Mouse (Mus musculus) forebrain, embryonic 14.5 days (tissue): Measurements from ENCODE around the gene Sntg2. TPM values are rescaled to one million over a fixed set of nuclear protein-coding genes. Genes with fewer than 3 reads are reported as not detected.
A peak's percentile ranks its signal among the peaks of the same experiment; 100 is the strongest.

Experiments used
- ATAC-seq: fragments of 200-750 bp; cut with Nextera tagmentation; 2 replicates; pipeline ENCODE4 v1.8.0; 2017; ENCODE audit warnings: mild to moderate bottlenecking, moderate library complexity
- DNase-seq: peaks from one replicate; pipeline ENCODE4 v3.0.0-alpha.2; 2015; ENCODE audit warnings: low spot score
- H3K27ac ChIP-seq: fragments of 300-500 bp; sonication (generic); 2 replicates; pipeline ENCODE4 v1.5.1; 2014; ENCODE audit warnings: low read depth, mild to moderate bottlenecking, control low read depth, low read length, moderate library complexity
- H3K27me3 ChIP-seq: fragments of 300-500 bp; sonication (generic); replicated peaks from 2 replicates; pipeline ENCODE4 v1.6.1; 2014; ENCODE audit warnings: low read length, control low read depth, mixed read lengths; ENCODE audit not compliant: control insufficient read depth, insufficient read depth
- H3K36me3 ChIP-seq: fragments of 300-500 bp; sonication (generic); 2 replicates; pipeline ENCODE4 v1.6.1; 2014; ENCODE audit warnings: low read length, control low read depth; ENCODE audit not compliant: control insufficient read depth, insufficient read depth
- H3K4me1 ChIP-seq: fragments of 300-500 bp; sonication (generic); 2 replicates; pipeline ENCODE4 v1.6.1; 2014; ENCODE audit warnings: antibody characterized with exemption, low read length, control low read depth; ENCODE audit not compliant: control insufficient read depth, insufficient read depth
- H3K4me2 ChIP-seq: fragments of 300-500 bp; sonication (generic); 2 replicates; pipeline ENCODE4 v1.6.1; 2014; ENCODE audit warnings: mild to moderate bottlenecking, control low read depth, low read length
- H3K4me3 ChIP-seq: fragments of 300-500 bp; sonication (generic); 2 replicates; pipeline ENCODE4 v1.5.1; 2014; ENCODE audit warnings: low read depth, low read length, control low read depth
- H3K9ac ChIP-seq: fragments of 300-500 bp; sonication (generic); 2 replicates; pipeline ENCODE4 v1.6.1; 2014; ENCODE audit warnings: mild to moderate bottlenecking, low read length, control low read depth, moderate library complexity
- H3K9me3 ChIP-seq: fragments of 300-500 bp; sonication (generic); replicated peaks from 2 replicates; pipeline ENCODE4 v1.6.1; 2016; ENCODE audit warnings: low read length, control low read depth, mixed read lengths; ENCODE audit not compliant: control insufficient read depth
- WGBS: fragments of 180-500 bp; shearing (Covaris S2); extraction: QIAGEN DNeasy Blood & Tissue Kit; methylation state at CpG from one replicate; pipeline ENCODE4 v1.1.7; 2014; 5-methylcytosine and 5-hydroxymethylcytosine counted together
- polyA plus RNA-seq: library from polyadenylated mRNA; unstranded; fragments of >200 nt; fragmentation: Nextera tagmentation; extraction: Ambion mirVana; gene quantifications from 2 replicates; pipeline ENCODE4 v1.2.1, GENCODE M21; 2014

Gene Sntg2
- polyA plus RNA-seq, result 1.5 and 3.9 TPM in 2 replicates

- Histone ChIP-seq H3K27ac (no peak within 1 kb of the TSS), H3K36me3 (no peaks in the 10 kb centered on the region), H3K9me3 (no peaks in the 10 kb centered on the region), H3K9ac (peak within 1 kb of the TSS; percentile 71), H3K27me3 (no peaks in the 10 kb centered on the region), H3K4me2 (peak within 1 kb of the TSS; percentile 91), H3K4me3 (peak within 1 kb of the TSS; percentile 53), H3K4me1 (peaks cover 4% of the 10 kb centered on the region)
- WGBS, result under 1% methylated on average over 28 of the region's 39 CpGs
- peak; percentile 77 for DNase-seq
- peak; percentile 96 for ATAC-seq
Measured at GRCm38 (mm10) chr12:30372933-30373501, at the start of gene Sntg2. Gene Sntg2, minus strand, starts transcription at chr12:30373375.

GRCm38 (mm10) chr12:30416547-30416946 lies 43.4 kb upstream of the Sntg2 start:
- 96% methylated on average over 8 of the region's 8 CpGs for WGBS

GRCm38 (mm10) chr12:30415981-30416380 lies 42.8 kb upstream of the Sntg2 start:
- no peaks in the 10 kb centered on the region for H3K9me3 ChIP-seq
- DNase-seq, result peak; percentile 7
- no peak overlapping the region for H3K27ac ChIP-seq
- no peak overlapping the region for H3K9ac ChIP-seq
- H3K4me1 ChIP-seq, result no peaks in the 10 kb centered on the region
- WGBS, result 68% methylated on average over 6 of the region's 6 CpGs
- no peak for ATAC-seq
- H3K4me2 ChIP-seq, result no peak overlapping the region
- no peaks in the 10 kb centered on the region for H3K27me3 ChIP-seq
- no peaks in the 10 kb centered on the region for H3K36me3 ChIP-seq
- no peak overlapping the region for H3K4me3 ChIP-seq

More at GRCm38 (mm10) chr12:30416547-30416946, 43.4 kb upstream of the Sntg2 start:
- H3K27me3 ChIP-seq, result no peaks in the 10 kb centered on the region
- H3K9me3 ChIP-seq, result no peaks in the 10 kb centered on the region
- DNase-seq (no peak), ATAC-seq (no peak)
- H3K4me3 ChIP-seq, result no peak overlapping the region
- no peak overlapping the region for H3K27ac ChIP-seq
- no peaks in the 10 kb centered on the region for H3K4me1 ChIP-seq
- no peak overlapping the region for H3K4me2 ChIP-seq
- H3K36me3 ChIP-seq, result no peaks in the 10 kb centered on the region
- no peak overlapping the region for H3K9ac ChIP-seq

GRCm38 (mm10) chr12:30402651-30403050 lies 29.5 kb upstream of the Sntg2 start:
- H3K27ac ChIP-seq, result no peak overlapping the region
- ATAC-seq, result no peak

GRCm38 (mm10) chr12:30400531-30400930 lies 27.4 kb upstream of the Sntg2 start:
- H3K27ac ChIP-seq, result no peak overlapping the region
- H3K27me3 ChIP-seq, result no peaks in the 10 kb centered on the region
- H3K4me2 ChIP-seq, result no peak overlapping the region
- no peak overlapping the region for H3K9ac ChIP-seq
- DNase-seq, result no peak
- H3K4me3 ChIP-seq, result no peak overlapping the region
- H3K4me1 ChIP-seq, result no peaks in the 10 kb centered on the region
- ATAC-seq, result no peak
- H3K9me3 ChIP-seq, result no peaks in the 10 kb centered on the region
- 86% methylated on average over 2 of the region's 2 CpGs for WGBS
- no peaks in the 10 kb centered on the region for H3K36me3 ChIP-seq

More at GRCm38 (mm10) chr12:30402651-30403050, 29.5 kb upstream of the Sntg2 start:
- no peaks in the 10 kb centered on the region for H3K9me3 ChIP-seq
- H3K36me3 ChIP-seq, result no peaks in the 10 kb centered on the region
- DNase-seq, result no peak
- H3K4me2 ChIP-seq, result no peak overlapping the region
- no peak overlapping the region for H3K4me3 ChIP-seq
- H3K4me1 ChIP-seq, result no peaks in the 10 kb centered on the region
- H3K9ac ChIP-seq, result no peak overlapping the region
- H3K27me3 ChIP-seq, result no peaks in the 10 kb centered on the region

GRCm38 (mm10) chr12:30400114-30400513 lies 26.9 kb upstream of the Sntg2 start:
- Histone ChIP-seq H3K4me3 (no peak overlapping the region), H3K36me3 (no peaks in the 10 kb centered on the region), H3K27me3 (no peaks in the 10 kb centered on the region), H3K4me2 (no peak overlapping the region), H3K4me1 (no peaks in the 10 kb centered on the region), H3K27ac (no peak overlapping the region), H3K9ac (no peak overlapping the region), H3K9me3 (no peaks in the 10 kb centered on the region)
- DNase-seq, result no peak
- WGBS, result 84% methylated on average over 2 of the region's 2 CpGs
- ATAC-seq, result no peak

GRCm38 (mm10) chr12:30372293-30372692 lies 882 bp downstream of the Sntg2 start:
- Histone ChIP-seq H3K4me2 (peak overlapping the region; percentile 91), H3K9ac (no peak overlapping the region), H3K27ac (no peak overlapping the region), H3K27me3 (no peaks in the 10 kb centered on the region), H3K9me3 (no peaks in the 10 kb centered on the region), H3K36me3 (no peaks in the 10 kb centered on the region), H3K4me1 (peaks cover 4% of the 10 kb centered on the region), H3K4me3 (peak overlapping the region; percentile 53)
- ATAC-seq (no peak), DNase-seq (no peak)
- WGBS, result 46% methylated on average over 5 of the region's 5 CpGs

GRCm38 (mm10) chr12:30369786-30370185 lies 3.4 kb downstream of the Sntg2 start:
- H3K9me3 ChIP-seq, result no peaks in the 10 kb centered on the region
- H3K27me3 ChIP-seq, result no peaks in the 10 kb centered on the region
- no peak overlapping the region for H3K4me3 ChIP-seq
- no peaks in the 10 kb centered on the region for H3K36me3 ChIP-seq
- H3K4me2 ChIP-seq, result no peak overlapping the region
- peaks cover 4% of the 10 kb centered on the region for H3K4me1 ChIP-seq
- no peak overlapping the region for H3K27ac ChIP-seq
- DNase-seq (peak; percentile 88), ATAC-seq (peak; percentile 30; the same call in 1 of the 2 replicates)
- WGBS, result 11% methylated on average over 6 of the region's 6 CpGs
- H3K9ac ChIP-seq, result no peak overlapping the region

- DNase-seq (no peak), ATAC-seq (no peak)
- 86% methylated on average over 6 of the region's 6 CpGs for WGBS
- Histone ChIP-seq H3K4me3 (no peak overlapping the region), H3K4me2 (no peak overlapping the region), H3K9me3 (no peaks in the 10 kb centered on the region), H3K9ac (no peak overlapping the region), H3K4me1 (peaks cover 4% of the 10 kb centered on the region), H3K36me3 (no peaks in the 10 kb centered on the region), H3K27me3 (no peaks in the 10 kb centered on the region), H3K27ac (no peak overlapping the region)
Measured at GRCm38 (mm10) chr12:30369141-30369540, 4.0 kb downstream of the Sntg2 start.
